Mouse (Mus musculus) lung, postnatal 14 days (tissue): ENCODE measurements around the gene Cmc1.

ENCODE experiments used
- DNase-seq: peaks from one replicate; pipeline ENCODE4 v3.0.0; 2021

Cmc1 gene

GRCm38 (mm10) chr9:118110360-118110710, 39.6 kb downstream of the Cmc1 start:
- DNase-seq = no peak

GRCm38 (mm10) chr9:118109697-118110359, 40.1 kb downstream of the Cmc1 start:
- DNase-seq = no peak

- no peak for DNase-seq
Measured at GRCm38 (mm10) chr9:118108527-118109011, 41.4 kb downstream of the Cmc1 start.

- no peak for DNase-seq
Measured at GRCm38 (mm10) chr9:118101802-118102201, 48.2 kb downstream of the Cmc1 start.

- no peak for DNase-seq
Measured at GRCm38 (mm10) chr9:118100484-118100883, 49.5 kb downstream of the Cmc1 start.

- DNase-seq = no peak
Measured at GRCm38 (mm10) chr9:118099395-118099794, 50.6 kb downstream of the Cmc1 start.

- no peak for DNase-seq
Measured at GRCm38 (mm10) chr9:118083834-118084233, 66.1 kb downstream of the Cmc1 start.

GRCm38 (mm10) chr9:118082575-118083431, 67.2 kb downstream of the Cmc1 start:
- DNase-seq = no peak

GRCm38 (mm10) chr9:118073358-118073757, 76.6 kb downstream of the Cmc1 start:
- DNase-seq = no peak

GRCm38 (mm10) chr9:118072101-118072500, 77.9 kb downstream of the Cmc1 start:
- DNase-seq = no peak

GRCm38 (mm10) chr9:118071337-118071736, 78.6 kb downstream of the Cmc1 start:
- no peak for DNase-seq

- DNase-seq = no peak
Measured at GRCm38 (mm10) chr9:118070442-118070841, 79.5 kb downstream of the Cmc1 start.

GRCm38 (mm10) chr9:118059101-118059500, 90.9 kb downstream of the Cmc1 start:
- DNase-seq = no peak

GRCm38 (mm10) chr9:118053286-118053685, 96.7 kb downstream of the Cmc1 start:
- DNase-seq = no peak

- DNase-seq = no peak
Measured at GRCm38 (mm10) chr9:118045011-118045533, 104.9 kb downstream of the Cmc1 start.

GRCm38 (mm10) chr9:118043581-118043980, 106.4 kb downstream of the Cmc1 start:
- no peak for DNase-seq

GRCm38 (mm10) chr9:118042738-118043137, 107.2 kb downstream of the Cmc1 start:
- no peak for DNase-seq

GRCm38 (mm10) chr9:118041646-118042045, 108.3 kb downstream of the Cmc1 start:
- DNase-seq = no peak

GRCm38 (mm10) chr9:118041022-118041400, 109.0 kb downstream of the Cmc1 start:
- DNase-seq = no peak

GRCm38 (mm10) chr9:118040218-118041021, 109.6 kb downstream of the Cmc1 start, which contains the start of gene Azi2:
Azi2 (plus strand) TSS chr9:118040499.
- peak; percentile 98 for DNase-seq

GRCm38 (mm10) chr9:118034990-118035389, 115.0 kb downstream of the Cmc1 start:
- DNase-seq = no peak

- no peak for DNase-seq
Measured at GRCm38 (mm10) chr9:118031694-118032093, 118.3 kb downstream of the Cmc1 start.

GRCm38 (mm10) chr9:118030252-118030651, 119.7 kb downstream of the Cmc1 start:
- no peak for DNase-seq
